Mouse (Mus musculus) C2C12 (cell line): Measurements from ENCODE around the gene Tnr.

Experiments
- CTCF ChIP-seq: IDR thresholded peaks from one replicate; pipeline ENCODE4 v1.5.1; 2011; ENCODE audit not compliant: control insufficient read depth, insufficient read depth, insufficient read length
- MAX ChIP-seq: IDR thresholded peaks from one replicate; pipeline ENCODE4 v1.6.1; 2011; ENCODE audit warnings: mild to moderate bottlenecking, control low read depth
- MYOD1 ChIP-seq: IDR thresholded peaks from one replicate; pipeline ENCODE4 v1.6.1; 2011; ENCODE audit warnings: low read depth; ENCODE audit not compliant: control insufficient read depth, insufficient read length
- MYOG ChIP-seq: IDR thresholded peaks from one replicate; pipeline ENCODE4 v1.6.1; 2011; ENCODE audit not compliant: control insufficient read depth, insufficient read length; ENCODE audit errors: extremely low read depth
- USF1 ChIP-seq: IDR thresholded peaks from one replicate; pipeline ENCODE4 v1.6.1; 2011; ENCODE audit warnings: low read depth, mild to moderate bottlenecking, control low read depth, moderate library complexity

DNA sequence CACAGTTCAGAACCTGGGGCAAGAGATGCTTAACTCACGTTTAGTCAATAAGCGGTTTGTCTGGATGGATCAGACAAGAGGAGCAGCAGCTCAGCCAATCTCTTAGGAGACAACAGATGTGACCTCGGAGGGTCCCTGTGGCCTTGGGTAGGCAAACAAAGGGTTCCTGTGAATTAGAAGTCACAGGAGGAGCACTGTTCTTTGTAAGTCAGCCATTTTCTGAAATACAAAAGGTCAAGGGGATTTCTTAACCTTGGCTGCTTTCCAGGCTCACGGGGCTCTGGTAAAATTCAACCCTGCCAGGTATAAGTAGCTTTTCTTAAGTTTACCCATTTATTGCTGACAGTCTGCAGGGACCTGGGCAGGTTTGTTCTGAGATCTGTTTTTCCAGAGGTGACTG, 126.9 kb downstream of the Tnr start:
- TF ChIP-seq CTCF: no peak
- TF ChIP-seq USF1: no peak
- TF ChIP-seq MYOD1: no peak
- TF ChIP-seq MAX: no peak
- TF ChIP-seq MYOG: no peak
